Mouse (Mus musculus): ENCODE measurements around the gene Acsf3. TPM values are rescaled to one million over a fixed set of nuclear protein-coding genes. Genes with fewer than 3 reads are reported as not detected.

The Acsf3 gene
- total and polyA plus RNA-seq, 3 experiments: 2.2 to 10.4 (median 9.0) TPM

- Histone ChIP-seq H3K4me2 (ENCODE audit: insufficient read depth, low read depth, poor library complexity, severe bottlenecking) (no peak overlapping the region), H3K27ac (ENCODE audit: insufficient read depth, low read depth) (no peak overlapping the region), H3K27me3 (replicated peaks) (no peaks in the 10 kb centered on the region), H3K9me3 (replicated peaks; ENCODE audit: low read length) (no peaks in the 10 kb centered on the region), H3K4me3 (replicated peaks in 1 of 3; ENCODE audit: low read depth in 2 of 3, low read length in 2 of 3, poor library complexity in 1 of 3) (no peak overlapping the region), H3K79me2 (replicated peaks; ENCODE audit: control insufficient read depth, extremely low read depth, insufficient read depth, poor library complexity, severe bottlenecking) (no peaks in the 10 kb centered on the region), H3K4me1 (ENCODE audit: control insufficient read depth in 1 of 2, insufficient read depth in 2 of 2) (peaks cover 6 to 9% of the 10 kb centered on the region in 2 experiments; a peak in 3 of 4 replicates), H3K36me3 (replicated peaks in 1 of 2; ENCODE audit: control insufficient read depth in 1 of 2, insufficient read depth in 1 of 2, low read length in 1 of 2) (no peaks in the 10 kb centered on the region), H3K9ac (ENCODE audit: insufficient read depth, low read depth) (no peak overlapping the region)
- no peak for DNase-seq (ENCODE audit: extremely low read depth)
- TF ChIP-seq GABPA (IDR thresholded peaks at IDR 0.05; ENCODE audit: insufficient replicate concordance, low read depth, low read length): no peak
- TF ChIP-seq MEF2A (IDR thresholded peaks at IDR 0.05; ENCODE audit: borderline replicate concordance, low read depth, low read length): no peak
- TF ChIP-seq ZMIZ1 (IDR thresholded peaks at IDR 0.05; ENCODE audit: low read depth, low read length): no peak
- TF ChIP-seq UBTF (IDR thresholded peaks at IDR 0.05; ENCODE audit: low read depth, low read length): no peak
- TF ChIP-seq HCFC1 (IDR thresholded peaks at IDR 0.05; ENCODE audit: low read depth, low read length): no peak
- no peak for TF ChIP-seq SMC3 (IDR thresholded peaks at IDR 0.05; ENCODE audit: low read depth, low read length)
- no peak for TF ChIP-seq CTCF (conservative IDR thresholded peaks at IDR 0.05 in 1 of 2, IDR thresholded peaks at IDR 0.05 in 1 of 2; ENCODE audit: low read depth in 2 of 2, low read length in 2 of 2)
- TF ChIP-seq MAX (IDR thresholded peaks at IDR 0.05; ENCODE audit: low read length): no peak
- no peak for TF ChIP-seq POLR2AphosphoS2 (IDR thresholded peaks at IDR 0.05; ENCODE audit: low read depth, low read length)
- TF ChIP-seq EP300 (IDR thresholded peaks at IDR 0.05; ENCODE audit: low read length): no peak
- no peak for TF ChIP-seq MXI1 (IDR thresholded peaks at IDR 0.05; ENCODE audit: low read depth, low read length)
- TF ChIP-seq USF1 (IDR thresholded peaks at IDR 0.05; ENCODE audit: low read depth, low read length): no peak
- no peak for TF ChIP-seq RCOR1 (conservative IDR thresholded peaks at IDR 0.05; ENCODE audit: low read depth, low read length)
- no peak for TF ChIP-seq USF2 (conservative IDR thresholded peaks at IDR 0.05; ENCODE audit: low read depth, low read length)
- TF ChIP-seq CHD1 (IDR thresholded peaks at IDR 0.05; ENCODE audit: low read depth, low read length): no peak
- TF ChIP-seq MAZ (IDR thresholded peaks at IDR 0.05; ENCODE audit: low read depth, low read length): no peak
- no peak for TF ChIP-seq MYC (IDR thresholded peaks at IDR 0.05; ENCODE audit: low read depth, low read length)
- no peak for TF ChIP-seq CHD2 (IDR thresholded peaks at IDR 0.05; ENCODE audit: low read length)
- dilution Hi-C loops (cut with MboI; ENCODE audit: extremely low pct_ligation_motif_present, extremely low pct_unique_long_range_greater_than_20kb, low sequenced_read_pairs): no loop called here
- in situ Hi-C loops (cut with MboI; ENCODE audit: low pct_ligation_motif_present, low pct_unique_long_range_greater_than_20kb, low sequenced_read_pairs): no loop called here
Measured at GRCm38 (mm10) chr8:122726789-122727188, 48.5 kb upstream of the Acsf3 start.

GRCm38 (mm10) chr8:122727412-122727811, 47.9 kb upstream of the Acsf3 start:
- H3K36me3 ChIP-seq (replicated peaks in 1 of 2; ENCODE audit: control insufficient read depth in 1 of 2, insufficient read depth in 1 of 2, low read length in 1 of 2): no peaks in the 10 kb centered on the region
- TF ChIP-seq ZMIZ1 (IDR thresholded peaks at IDR 0.05; ENCODE audit: low read depth, low read length) (no peak), CTCF (conservative IDR thresholded peaks at IDR 0.05 in 1 of 2, IDR thresholded peaks at IDR 0.05 in 1 of 2; ENCODE audit: low read depth in 2 of 2, low read length in 2 of 2) (peak in 1 of 2 experiments; percentile 29; a peak in 1 of 4 replicates), USF1 (IDR thresholded peaks at IDR 0.05; ENCODE audit: low read depth, low read length) (no peak), SMC3 (IDR thresholded peaks at IDR 0.05; ENCODE audit: low read depth, low read length) (no peak), UBTF (IDR thresholded peaks at IDR 0.05; ENCODE audit: low read depth, low read length) (no peak), TCF12 (IDR thresholded peaks at IDR 0.05; ENCODE audit: low read depth, low read length) (no peak), HCFC1 (IDR thresholded peaks at IDR 0.05; ENCODE audit: low read depth, low read length) (peak; percentile 62; the same call in 1 of the 2 replicates), PAX5 (IDR thresholded peaks at IDR 0.05; ENCODE audit: low read length) (no peak), POLR2A (IDR thresholded peaks at IDR 0.05; ENCODE audit: low read depth, low read length) (no peak), NRF1 (IDR thresholded peaks at IDR 0.05; ENCODE audit: low read depth, low read length) (no peak), ELF1 (IDR thresholded peaks at IDR 0.05; ENCODE audit: low read depth, low read length) (peak; percentile 34; the same call in 1 of the 2 replicates), MYC (IDR thresholded peaks at IDR 0.05; ENCODE audit: low read depth, low read length) (no peak), TBP (conservative IDR thresholded peaks at IDR 0.05; ENCODE audit: low read depth, low read length) (no peak), MXI1 (IDR thresholded peaks at IDR 0.05; ENCODE audit: low read depth, low read length) (no peak), RCOR1 (conservative IDR thresholded peaks at IDR 0.05; ENCODE audit: low read depth, low read length) (no peak), MAZ (IDR thresholded peaks at IDR 0.05; ENCODE audit: low read depth, low read length) (no peak), IRF4 (IDR thresholded peaks at IDR 0.05; ENCODE audit: low read depth, low read length) (no peak), RAD21 (IDR thresholded peaks at IDR 0.05; ENCODE audit: low read depth, low read length) (no peak; the same call in none of the 2 replicates), E2F4 (IDR thresholded peaks at IDR 0.05; ENCODE audit: insufficient replicate concordance, low read depth, low read length) (no peak), CHD1 (IDR thresholded peaks at IDR 0.05; ENCODE audit: low read depth, low read length) (no peak), JUN (IDR thresholded peaks at IDR 0.05; ENCODE audit: insufficient read depth, low read depth, low read length) (no peak)
- H3K79me2 ChIP-seq (replicated peaks; ENCODE audit: control insufficient read depth, extremely low read depth, insufficient read depth, poor library complexity, severe bottlenecking): no peaks in the 10 kb centered on the region
- in situ Hi-C loops (cut with MboI; ENCODE audit: low pct_ligation_motif_present, low pct_unique_long_range_greater_than_20kb, low sequenced_read_pairs): no loop called here
- DNase-seq (ENCODE audit: extremely low read depth): no peak
- dilution Hi-C loops (cut with MboI; ENCODE audit: extremely low pct_ligation_motif_present, extremely low pct_unique_long_range_greater_than_20kb, low sequenced_read_pairs): no loop called here
- peak overlapping the region in 1 of 3 experiments; percentile 37 for H3K4me3 ChIP-seq (replicated peaks in 1 of 3; ENCODE audit: low read depth in 2 of 3, low read length in 2 of 3, poor library complexity in 1 of 3)
- H3K4me1 ChIP-seq (ENCODE audit: control insufficient read depth in 1 of 2, insufficient read depth in 2 of 2): peaks cover 6 to 9% of the 10 kb centered on the region in 2 experiments; a peak in 3 of 4 replicates
- no peak overlapping the region for H3K9ac ChIP-seq (ENCODE audit: insufficient read depth, low read depth)
- H3K27me3 ChIP-seq (replicated peaks): no peaks in the 10 kb centered on the region
- no peak overlapping the region for H3K4me2 ChIP-seq (ENCODE audit: insufficient read depth, low read depth, poor library complexity, severe bottlenecking)
- H3K27ac ChIP-seq (ENCODE audit: insufficient read depth, low read depth): no peak overlapping the region
- no peaks in the 10 kb centered on the region for H3K9me3 ChIP-seq (replicated peaks; ENCODE audit: low read length)

Data from CH12.LX (cell line).